Comparison of ENCODE assay signal across 13 mouse cellular contexts in the genomic region with DNA sequence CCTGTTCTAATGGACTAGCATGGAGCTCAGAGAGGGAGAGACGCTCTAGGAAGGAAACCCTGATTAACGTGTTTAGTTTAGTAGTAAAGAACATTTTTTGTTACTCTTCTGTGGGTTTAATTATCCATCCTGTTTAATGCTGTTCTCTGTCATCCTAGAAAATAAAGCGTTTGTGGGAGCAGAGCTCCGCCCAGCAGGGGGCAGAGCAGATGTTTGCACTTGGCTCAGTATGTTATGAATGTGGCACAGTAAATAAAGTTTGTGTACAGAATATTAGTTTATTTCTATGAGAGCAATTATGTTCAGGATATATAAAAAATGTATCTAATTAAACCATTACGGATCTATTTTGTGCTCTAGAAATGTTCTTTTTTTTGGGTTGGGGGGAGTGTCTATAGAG. TPM values are rescaled to one million over a fixed set of nuclear protein-coding genes. Genes with fewer than 3 reads are reported as not detected.
DNase-seq lines count a peak whose midpoint lies in the region; ATAC-seq and TF ChIP-seq lines count a peak whose summit lies in the region.
"Had no signal": no experiment of that assay in that cellular context is flagged by ENCODE, and none has a peak within 500 bp of the region (broad histone marks: within the 10 kb centered on the region; RNA-seq: fewer than 3 reads in every experiment).

No protein-coding gene starts in this region.

- no peak for ATAC-seq in lung, embryonic 14.5 days (ENCODE audit: insufficient read depth)
- ATAC-seq: intestine, embryonic 15.5 days had no signal

- WGBS in lung, embryonic 14.5 days, result 69% methylated on average over 5 of the region's 5 CpGs

- no peak overlapping the region for H3K27ac ChIP-seq in lung, embryonic 14.5 days (ENCODE audit: low read depth)
- H3K27ac ChIP-seq: heart, embryonic 10.5 days; intestine, embryonic 15.5 days; neural tube, embryonic 15.5 days had no signal

- no peak overlapping the region for H3K4me3 ChIP-seq in lung, embryonic 14.5 days (ENCODE audit: low read depth, low read length)
- H3K4me3 ChIP-seq: heart, embryonic 10.5 days; intestine, embryonic 15.5 days; megakaryocyte, embryonic 14.5 days; neural tube, embryonic 15.5 days had no signal

- H3K4me2 ChIP-seq in lung, embryonic 14.5 days, result no peak overlapping the region
- H3K4me2 ChIP-seq: intestine, embryonic 15.5 days; neural tube, embryonic 15.5 days had no signal

- peak; percentile 15 for DNase-seq in adrenal gland, postnatal 25 days
- DNase-seq in adrenal gland, adult 2 months, result no peak
- DNase-seq in layer of hippocampus, adult 11-12 months (ENCODE audit: low spot score), result peak; percentile 33
- no peak for DNase-seq in layer of hippocampus, adult 8-10 months (ENCODE audit: low spot score in 2 of 2)
- DNase-seq in A20 (ENCODE audit: low read depth, low spot score) (peak; percentile 4), MN1 (ENCODE audit: low spot score) (no peak)
- DNase-seq in lung, embryonic 14.5 days, result peak; percentile 45
- no peak for DNase-seq in c-Kit-positive CD71-positive TER-119-positive erythroid progenitor cells, embryonic 14.5 days (ENCODE audit: low spot score)
- DNase-seq: cerebellum, adult 9-11 months had no signal

- H3K4me1 ChIP-seq in lung, embryonic 14.5 days (ENCODE audit: insufficient read depth), result no peaks in the 10 kb centered on the region
- H3K4me1 ChIP-seq: heart, embryonic 10.5 days; intestine, embryonic 15.5 days; megakaryocyte, embryonic 14.5 days; neural tube, embryonic 15.5 days had no signal

- no peak overlapping the region for H3K9ac ChIP-seq in lung, embryonic 14.5 days
- H3K9ac ChIP-seq: intestine, embryonic 15.5 days; neural tube, embryonic 15.5 days had no signal

- no peaks in the 10 kb centered on the region for H3K36me3 ChIP-seq in lung, embryonic 14.5 days (ENCODE audit: insufficient read depth)
- H3K36me3 ChIP-seq: heart, embryonic 10.5 days; intestine, embryonic 15.5 days had no signal

- H3K9me3 ChIP-seq in lung, embryonic 14.5 days (ENCODE audit: low read depth, low read length), result no peaks in the 10 kb centered on the region
- H3K9me3 ChIP-seq: heart, embryonic 10.5 days; intestine, embryonic 15.5 days; megakaryocyte, embryonic 14.5 days; neural tube, embryonic 15.5 days had no signal

- peak; percentile 48 for TF ChIP-seq CTCF in lung, embryonic 14.5 days (IDR thresholded peaks at IDR 0.05; ENCODE audit: low read depth)

- H3K27me3 ChIP-seq in lung, embryonic 14.5 days (ENCODE audit: insufficient read depth, low read length), result no peaks in the 10 kb centered on the region
- H3K27me3 ChIP-seq: intestine, embryonic 15.5 days; megakaryocyte, embryonic 14.5 days; neural tube, embryonic 15.5 days had no signal

RNA-seq across cellular contexts. Expression of a gene that starts 48.6 kb away (rescaled TPM):
- 24.8 and 39.6 TPM in 2 replicates for total RNA-seq in adrenal gland, postnatal 25 days (2021)
- 10 to 100 TPM; 21.0 to 25.2 TPM for total RNA-seq in adrenal gland, adult 2 months (2021)
- polyA plus RNA-seq in adrenal gland, adult 2 months (2012; rRNA removed), result 19.8 and 21.3 TPM in 2 replicates
- total RNA-seq in layer of hippocampus, adult 8-10 months (2022), result 10 to 100 TPM; 17.5 to 21.9 (median 20.8) TPM
- 77.3 and 79.4 TPM in 2 replicates for polyA plus RNA-seq in lung, embryonic 14.5 days (2014; fragmentation: Nextera tagmentation; extraction: Ambion mirVana)

RNA-seq across cellular contexts. Expression of a gene that starts 49.1 kb away (rescaled TPM):
- not detected in 2 replicates for total RNA-seq in adrenal gland, postnatal 25 days (2021)
- under 1 TPM in 1 of 2 experiments, not detected in 1; 0.24 TPM for total RNA-seq in adrenal gland, adult 2 months (2021)
- not detected in 2 replicates for polyA plus RNA-seq in adrenal gland, adult 2 months (2012; rRNA removed)
- under 1 TPM in 1 of 4 experiments, not detected in 3; 0.52 TPM for total RNA-seq in layer of hippocampus, adult 8-10 months (2022)
- 0.78 and 0.88 TPM in 2 replicates for polyA plus RNA-seq in lung, embryonic 14.5 days (2014; fragmentation: Nextera tagmentation; extraction: Ambion mirVana)

Comparison
In these comparisons a context has a peak if more than half of its experiments do, and no peak if none do; other contexts are left out.
1. DNase-seq: peak in adrenal gland, postnatal 25 days (single experiment), layer of hippocampus, adult 11-12 months (single experiment), A20 (single experiment) and lung, embryonic 14.5 days (single experiment); none in adrenal gland, adult 2 months (single experiment), layer of hippocampus, adult 8-10 months (0 of 2), MN1 (single experiment) and c-Kit-positive CD71-positive TER-119-positive erythroid progenitor cells, embryonic 14.5 days (single experiment).